Mouse (Mus musculus): Measurements from ENCODE around the gene Rgs18. TPM values are rescaled to one million over a fixed set of nuclear protein-coding genes. Genes with fewer than 3 reads are reported as not detected.

Gene Rgs18
- polyA plus RNA-seq, 1 experiment = 0.19 TPM

DNA sequence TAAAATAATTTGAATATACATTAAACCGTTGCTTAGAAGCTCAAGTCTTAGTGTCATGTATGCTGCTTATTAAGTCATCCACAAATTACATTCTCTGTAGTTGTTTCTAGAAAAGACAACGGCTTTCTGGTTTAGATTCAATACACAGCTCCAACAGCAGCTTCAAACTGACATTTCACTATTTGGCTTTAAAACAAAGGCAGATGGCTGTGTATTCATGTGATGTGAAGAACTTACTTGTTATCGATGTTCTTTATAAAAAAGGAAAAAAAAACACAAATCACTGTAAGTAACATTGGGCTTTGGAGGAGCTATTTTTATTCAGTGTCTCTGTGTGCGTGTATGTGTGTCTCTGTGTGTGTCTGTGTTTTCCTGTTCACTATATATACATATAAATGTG is 54.5 kb downstream of the Rgs18 start:
- no peak for DNase-seq
- TF ChIP-seq POLR2A (IDR thresholded peaks at IDR 0.05; ENCODE audit: control insufficient read depth, extremely low read depth, insufficient read depth, low read length, poor library complexity) (no peak), CTCF (IDR thresholded peaks at IDR 0.05; ENCODE audit: borderline replicate concordance, control insufficient read depth, extremely low read depth, insufficient read depth, low read length, poor library complexity) (no peak)
- H3K27ac ChIP-seq (ENCODE audit: control insufficient read depth, insufficient read depth, low read length) = no peak overlapping the region
- no peaks in the 10 kb centered on the region for H3K4me1 ChIP-seq (replicated peaks; ENCODE audit: control insufficient read depth, insufficient read depth, low read length)
- no peak overlapping the region for H3K4me3 ChIP-seq (ENCODE audit: control insufficient read depth, insufficient read depth, low read length)
- H3K27me3 ChIP-seq (ENCODE audit: control insufficient read depth, insufficient read depth, low read length) = no peaks in the 10 kb centered on the region
- H3K36me3 ChIP-seq (ENCODE audit: control insufficient read depth, insufficient read depth, low read length) = no peaks in the 10 kb centered on the region
- 94% methylated on average over 4 of the region's 4 CpGs for WGBS

DNA sequence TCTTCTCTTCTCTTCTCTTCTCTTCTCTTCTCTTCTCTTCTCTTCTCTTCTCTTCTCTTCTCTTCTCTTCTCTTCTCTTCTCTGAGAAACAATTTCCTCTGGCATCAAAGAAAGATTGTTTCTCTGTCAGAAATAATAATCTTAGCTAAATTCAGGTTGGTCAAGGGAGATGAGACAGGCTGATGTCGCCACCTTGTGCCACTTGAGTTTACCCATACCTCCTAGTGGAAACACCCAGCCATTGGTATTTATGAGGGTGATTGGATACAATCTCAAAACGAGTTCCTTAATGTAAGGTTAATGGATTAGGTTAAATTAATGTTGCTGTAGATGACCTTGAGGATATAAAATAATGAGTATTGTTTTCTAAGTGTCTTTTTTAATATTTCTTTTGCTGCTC is 70.9 kb downstream of the Rgs18 start:
- no peaks in the 10 kb centered on the region for H3K4me1 ChIP-seq (replicated peaks; ENCODE audit: control insufficient read depth, insufficient read depth, low read length)

More for the DNA sequence above, 70.9 kb downstream of the Rgs18 start:
- no peaks in the 10 kb centered on the region for H3K36me3 ChIP-seq (ENCODE audit: control insufficient read depth, insufficient read depth, low read length)
- H3K27ac ChIP-seq (ENCODE audit: control insufficient read depth, insufficient read depth, low read length) = no peak overlapping the region
- no peak overlapping the region for H3K4me3 ChIP-seq (ENCODE audit: control insufficient read depth, insufficient read depth, low read length)
- no peaks in the 10 kb centered on the region for H3K27me3 ChIP-seq (ENCODE audit: control insufficient read depth, insufficient read depth, low read length)
- no peak for TF ChIP-seq CTCF (IDR thresholded peaks at IDR 0.05; ENCODE audit: borderline replicate concordance, control insufficient read depth, extremely low read depth, insufficient read depth, low read length, poor library complexity)
- TF ChIP-seq POLR2A (IDR thresholded peaks at IDR 0.05; ENCODE audit: control insufficient read depth, extremely low read depth, insufficient read depth, low read length, poor library complexity) = no peak
- WGBS = 68% methylated on average over 2 of the region's 2 CpGs
- no peak for DNase-seq

Other genes starting within 250 kb of the Rgs18 start
- not detected in 2 replicates for gene Rgs21, start 207.8 kb downstream of the Rgs18 start, polyA plus RNA-seq (2012; rRNA removed)